Mouse (Mus musculus) cerebellum, postnatal 25 days (tissue): Measurements from ENCODE around the gene Zfp219.
"Not testable (repeated sequence)": the region's sequence is repeated elsewhere in the genome, so short reads cannot be mapped to it uniquely, and the experiment has no call there.

ENCODE experiments used
- DNase-seq, 2 experiments: peaks; one replicate each; pipeline ENCODE4 v3.0.0; 2021; ENCODE audit warnings: mixed read lengths in 2 of 2

The Zfp219 gene

GRCm38 (mm10) chr14:52020486-52021137, at the start of gene Zfp219:
TSS of gene Zfp219 (minus strand) at chr14:52020733.
- DNase-seq: peak in 1 of 2 experiments; percentile 73

- DNase-seq: no peak
Measured at GRCm38 (mm10) chr14:52066135-52066534, 45.6 kb upstream of the Zfp219 start.

- peak; percentile 61 to 65 for DNase-seq
Measured at GRCm38 (mm10) chr14:52061798-52062197, 41.3 kb upstream of the Zfp219 start.

GRCm38 (mm10) chr14:52060800-52061199, 40.3 kb upstream of the Zfp219 start:
- DNase-seq: peak; percentile 97 to 98

- DNase-seq: peak; percentile 58 to 62
Measured at GRCm38 (mm10) chr14:52059982-52060381, 39.4 kb upstream of the Zfp219 start.

- not testable (repeated sequence) for DNase-seq
Measured at GRCm38 (mm10) chr14:52052720-52053119, 32.2 kb upstream of the Zfp219 start.

- no peak for DNase-seq
Measured at GRCm38 (mm10) chr14:52045966-52046565, 25.5 kb upstream of the Zfp219 start.

GRCm38 (mm10) chr14:52044901-52045678, 24.6 kb upstream of the Zfp219 start:
- DNase-seq: peak; percentile 58 to 76

GRCm38 (mm10) chr14:52043446-52043845, 22.9 kb upstream of the Zfp219 start:
- DNase-seq: no peak

- DNase-seq: not testable (repeated sequence)
Measured at GRCm38 (mm10) chr14:52042359-52042758, 21.8 kb upstream of the Zfp219 start, which contains the start of gene Olfr221. TSS of gene Olfr221 (minus strand) at chr14:52042459.

- DNase-seq: no peak
Measured at GRCm38 (mm10) chr14:52039332-52039731, 18.8 kb upstream of the Zfp219 start.

GRCm38 (mm10) chr14:52035926-52036325, 15.4 kb upstream of the Zfp219 start:
- no peak for DNase-seq

GRCm38 (mm10) chr14:52026342-52026741, 5.8 kb upstream of the Zfp219 start:
- DNase-seq: no peak

- no peak for DNase-seq
Measured at GRCm38 (mm10) chr14:52024133-52024532, 3.6 kb upstream of the Zfp219 start.

- peak; percentile 90 to 93 for DNase-seq
Measured at GRCm38 (mm10) chr14:52022709-52023459, 2.4 kb upstream of the Zfp219 start.

GRCm38 (mm10) chr14:52022244-52022708, 1.7 kb upstream of the Zfp219 start:
- no peak for DNase-seq

GRCm38 (mm10) chr14:52021568-52022212, 1.2 kb upstream of the Zfp219 start:
- DNase-seq: no peak

GRCm38 (mm10) chr14:52021138-52021529, 601 bp upstream of the Zfp219 start:
- no peak for DNase-seq

GRCm38 (mm10) chr14:52019590-52020340, 768 bp downstream of the Zfp219 start:
- peak; percentile 99 for DNase-seq

- DNase-seq: no peak
Measured at GRCm38 (mm10) chr14:52019051-52019589, 1.4 kb downstream of the Zfp219 start.
